Mouse (Mus musculus) layer of hippocampus, adult 2 months (tissue): ENCODE measurements around the gene Gm26558. TPM values are rescaled to one million over a fixed set of nuclear protein-coding genes. Genes with fewer than 3 reads are reported as not detected.

ENCODE experiments used
- DNase-seq, 2 experiments: peaks; one replicate each; pipeline ENCODE4 v3.0.0; 2022; ENCODE audit warnings: low spot score in 2 of 2
- H3K27ac ChIP-seq: fragments of 200-600 bp; 2 replicates; pipeline ENCODE4 v1.8.1; 2022
- H3K4me3 ChIP-seq: fragments of 200-600 bp; 2 replicates; pipeline ENCODE4 v1.8.1; 2022; ENCODE audit warnings: mild to moderate bottlenecking
- CTCF ChIP-seq: fragments of 200-600 bp; conservative IDR thresholded peaks from 2 replicates; pipeline ENCODE4 v1.8.1; 2022; ENCODE audit warnings: antibody characterized with exemption, mild to moderate bottlenecking, moderate library complexity
- total RNA-seq, 2 experiments: library from RNA; stranded (reverse); gene quantifications; 2 replicates each; pipeline ENCODE4 v1.2.3; 2021

Gene Gm26558
- total RNA-seq, 2 experiments from 2014 or later = not detected

- no peak for TF ChIP-seq CTCF
- Histone ChIP-seq H3K27ac (no peak overlapping the region), H3K4me3 (no peak overlapping the region)
- no peak for DNase-seq
Measured at GRCm38 (mm10) chr2:70634028-70634690, 27.7 kb downstream of the Gm26558 start.

GRCm38 (mm10) chr2:70632412-70632811, 29.5 kb downstream of the Gm26558 start:
- no peak for TF ChIP-seq CTCF
- Histone ChIP-seq H3K4me3 (no peak overlapping the region), H3K27ac (no peak overlapping the region)
- no peak for DNase-seq

- H3K4me3 ChIP-seq = no peak overlapping the region
Measured at GRCm38 (mm10) chr2:70631321-70631720, 30.6 kb downstream of the Gm26558 start.

GRCm38 (mm10) chr2:70629921-70630320, 32.0 kb downstream of the Gm26558 start:
- H3K4me3 ChIP-seq = no peak overlapping the region

More at GRCm38 (mm10) chr2:70631321-70631720, 30.6 kb downstream of the Gm26558 start:
- no peak for TF ChIP-seq CTCF
- no peak for DNase-seq
- H3K27ac ChIP-seq = no peak overlapping the region

GRCm38 (mm10) chr2:70629339-70629761, 32.6 kb downstream of the Gm26558 start:
- no peak for TF ChIP-seq CTCF
- no peak overlapping the region for H3K27ac ChIP-seq
- no peak overlapping the region for H3K4me3 ChIP-seq
- peak in 1 of 2 experiments; percentile 3 for DNase-seq

More at GRCm38 (mm10) chr2:70629921-70630320, 32.0 kb downstream of the Gm26558 start:
- H3K27ac ChIP-seq = no peak overlapping the region
- TF ChIP-seq CTCF = no peak
- DNase-seq = no peak

GRCm38 (mm10) chr2:70628397-70628796, 33.5 kb downstream of the Gm26558 start:
- no peak for TF ChIP-seq CTCF
- Histone ChIP-seq H3K4me3 (no peak overlapping the region), H3K27ac (no peak overlapping the region)
- no peak for DNase-seq

DNA sequence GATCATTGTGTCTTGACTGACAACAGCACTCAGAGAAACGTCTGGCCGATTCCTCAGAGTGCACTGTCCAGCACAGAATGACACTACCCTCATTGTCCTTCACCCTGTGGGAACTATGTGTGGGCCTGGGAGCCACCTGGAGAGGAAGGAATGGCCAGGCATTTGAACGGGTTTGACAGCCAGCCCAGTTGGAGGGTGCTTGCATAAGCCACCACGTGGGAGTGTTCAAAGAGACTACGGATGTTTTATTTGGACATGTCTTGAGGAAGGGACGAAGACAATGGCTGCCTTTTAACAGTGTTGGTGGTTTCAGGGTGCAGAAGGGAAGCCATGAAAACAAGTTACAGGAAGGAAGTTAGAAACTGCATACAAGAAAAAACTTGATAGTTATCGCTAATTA, 36.1 kb downstream of the Gm26558 start:
- H3K4me3 ChIP-seq = no peak overlapping the region
- no peak for DNase-seq
- TF ChIP-seq CTCF = no peak
- no peak overlapping the region for H3K27ac ChIP-seq

- no peak for DNase-seq
- H3K27ac ChIP-seq = no peak overlapping the region
- no peak overlapping the region for H3K4me3 ChIP-seq
- TF ChIP-seq CTCF = no peak
Measured at GRCm38 (mm10) chr2:70622244-70622643, 39.7 kb downstream of the Gm26558 start.

DNA sequence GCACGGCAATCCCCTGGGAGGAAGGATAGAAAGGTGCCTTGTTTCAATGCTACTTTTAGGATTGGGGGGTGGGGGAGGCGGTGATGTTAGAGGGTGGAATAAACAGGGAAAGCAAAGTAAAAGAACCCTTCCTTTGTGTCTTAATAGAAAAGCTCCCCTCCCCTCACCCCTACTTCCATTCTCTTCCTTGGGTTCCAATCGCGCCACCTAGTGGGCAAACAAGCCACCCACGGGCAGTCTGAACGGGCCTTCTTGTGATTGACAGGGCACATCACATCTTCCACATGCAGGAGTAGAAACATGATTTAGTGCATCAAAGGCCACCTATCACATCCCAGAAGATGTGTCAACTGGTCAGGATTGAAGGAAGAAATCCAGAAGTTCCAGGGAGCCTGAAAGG, 41.7 kb downstream of the Gm26558 start:
- no peak overlapping the region for H3K4me3 ChIP-seq
- DNase-seq = peak; percentile 74 to 81
- H3K27ac ChIP-seq = no peak overlapping the region
- peak; percentile 84 for TF ChIP-seq CTCF

- no peak for DNase-seq
- no peak overlapping the region for H3K4me3 ChIP-seq
- no peak overlapping the region for H3K27ac ChIP-seq
- TF ChIP-seq CTCF = peak; percentile 73
Measured at GRCm38 (mm10) chr2:70619232-70619835, 42.6 kb downstream of the Gm26558 start.

- DNase-seq = no peak
- H3K27ac ChIP-seq = no peak overlapping the region
- TF ChIP-seq CTCF = no peak
- H3K4me3 ChIP-seq = no peak overlapping the region
Measured at GRCm38 (mm10) chr2:70616617-70617016, 45.3 kb downstream of the Gm26558 start.

- TF ChIP-seq CTCF = no peak
- no peak overlapping the region for H3K27ac ChIP-seq
- no peak for DNase-seq
- H3K4me3 ChIP-seq = no peak overlapping the region
Measured at GRCm38 (mm10) chr2:70616076-70616475, 45.8 kb downstream of the Gm26558 start.

- DNase-seq = no peak
- TF ChIP-seq CTCF = no peak
- no peak overlapping the region for H3K4me3 ChIP-seq
- no peak overlapping the region for H3K27ac ChIP-seq
Measured at GRCm38 (mm10) chr2:70614745-70615351, 47.1 kb downstream of the Gm26558 start.

Other genes starting within 250 kb of the Gm26558 start
- gene Sp5, start 187.2 kb downstream of the Gm26558 start, total RNA-seq = under 1 TPM; 0.39 to 0.51 TPM
- under 1 TPM in 1 of 2 experiments, not detected in 1; 0.39 TPM for gene Erich2, start 153.3 kb downstream of the Gm26558 start, total RNA-seq
- 100 to 1,000 TPM; 343 to 384 TPM for gene Gad1, start 109.0 kb downstream of the Gm26558 start, total RNA-seq
- 100 to 1,000 TPM; 105 to 108 TPM for gene Gorasp2, start 532 bp downstream of the Gm26558 start, total RNA-seq
- gene Tlk1, start 163.6 kb upstream of the Gm26558 start, total RNA-seq = 10 to 100 TPM; 74.0 to 83.3 TPM